Mouse (Mus musculus) effector memory CD4-positive, alpha-beta T cell, adult 7 months (primary cell): ENCODE results near the gene Hps6. TPM values are rescaled to one million over a fixed set of nuclear protein-coding genes. Genes with fewer than 3 reads are reported as not detected.

ENCODE experiments used
- polyA plus RNA-seq: library from polyadenylated mRNA; unstranded; fragments of 100-300 nt; shearing (Covaris generic); gene quantifications from one replicate; pipeline ENCODE4 v1.2.1, GENCODE M21; 2017

Hps6 gene
- 9.2 TPM for polyA plus RNA-seq

DNA sequence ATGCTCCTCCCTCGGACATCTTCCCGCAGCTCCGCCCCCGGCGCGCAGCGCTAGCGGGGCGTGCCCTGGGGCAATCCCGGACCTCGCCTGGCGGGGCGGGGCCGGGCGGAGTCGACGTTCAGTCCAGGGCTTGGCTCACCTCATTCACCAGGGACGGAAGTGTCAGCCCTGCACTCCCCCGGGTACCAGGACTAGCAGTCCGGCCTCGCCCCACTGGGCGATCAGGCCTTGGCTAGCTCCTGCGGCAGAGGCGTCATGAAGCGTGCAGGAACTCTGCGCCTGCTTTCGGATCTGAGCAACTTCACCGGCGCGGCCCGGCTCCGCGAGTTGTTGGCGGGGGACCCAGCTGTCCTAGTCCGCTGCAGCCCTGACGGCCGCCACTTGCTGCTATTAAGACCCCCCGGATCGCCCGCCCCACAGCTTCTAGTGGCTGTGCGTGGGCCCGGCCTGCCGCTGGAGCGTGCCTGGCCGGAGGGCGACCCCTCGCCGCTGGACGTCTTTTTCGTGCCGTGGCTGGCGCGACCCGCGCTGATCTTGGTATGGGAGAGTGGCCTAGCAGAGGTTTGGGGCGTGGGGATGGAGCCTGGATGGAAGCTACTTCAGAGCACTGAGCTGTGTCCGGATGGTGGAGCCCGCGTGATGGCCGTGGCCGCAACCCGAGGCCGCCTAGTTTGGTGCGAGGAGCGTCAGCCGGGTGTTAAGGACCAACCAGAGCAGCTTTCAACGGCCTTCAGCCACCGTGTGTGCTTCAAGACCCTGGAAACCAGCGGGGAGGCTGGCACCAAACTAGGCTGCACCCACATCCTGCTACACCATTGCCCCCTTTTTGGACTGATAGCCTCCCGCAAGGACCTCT lies at the start of gene Hps6:
Hps6 (plus strand) TSS at position 138 of the 856 bp plus-strand sequence.

DNA sequence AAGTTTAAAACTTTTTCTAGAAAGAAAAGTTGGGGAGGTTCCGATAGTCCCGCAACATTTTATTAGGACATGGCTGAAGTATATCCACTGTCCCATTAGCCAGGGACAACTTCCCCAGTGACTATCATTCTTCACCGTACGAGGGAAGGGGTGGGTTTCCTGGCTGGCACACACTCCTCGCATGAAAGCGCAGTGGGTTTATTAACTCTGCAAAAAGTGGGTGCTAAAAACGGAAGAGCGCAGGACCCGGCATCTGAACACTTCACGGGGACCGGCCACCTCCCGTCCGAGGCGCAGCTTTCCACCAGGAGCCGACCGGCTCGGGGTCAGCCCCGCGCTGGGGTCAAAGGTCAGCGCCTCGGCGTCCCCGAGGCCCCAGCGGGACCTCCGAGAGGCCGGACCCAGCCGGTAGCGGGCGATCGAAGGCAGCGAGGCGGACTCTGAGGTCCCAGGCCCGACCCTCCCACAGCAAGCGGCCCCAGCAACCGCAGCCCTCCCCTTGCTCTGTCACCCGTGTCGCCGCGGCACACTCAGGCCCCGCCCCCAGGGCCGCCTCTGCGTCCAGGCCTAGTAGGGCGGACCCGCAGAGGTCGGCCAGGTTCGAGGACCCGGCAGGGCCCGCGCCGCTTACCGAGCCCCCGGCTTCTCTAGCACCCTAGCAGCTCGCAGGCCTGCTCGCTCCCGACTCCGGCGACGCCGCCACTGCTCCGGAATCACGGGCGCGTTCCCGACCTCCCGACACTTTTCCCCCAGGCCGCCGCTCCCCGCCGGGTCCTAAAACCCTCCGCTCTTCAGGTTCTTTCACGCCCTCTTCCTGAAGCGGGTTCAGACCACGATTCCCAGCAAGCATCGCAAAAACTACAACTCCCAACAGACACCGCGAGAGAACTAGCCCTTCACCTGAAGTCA lies 5.3 kb upstream of the Hps6 start, which contains the start of gene Armh3:
Armh3 (minus strand) TSS at position 704 of the 909 bp plus-strand sequence.

DNA sequence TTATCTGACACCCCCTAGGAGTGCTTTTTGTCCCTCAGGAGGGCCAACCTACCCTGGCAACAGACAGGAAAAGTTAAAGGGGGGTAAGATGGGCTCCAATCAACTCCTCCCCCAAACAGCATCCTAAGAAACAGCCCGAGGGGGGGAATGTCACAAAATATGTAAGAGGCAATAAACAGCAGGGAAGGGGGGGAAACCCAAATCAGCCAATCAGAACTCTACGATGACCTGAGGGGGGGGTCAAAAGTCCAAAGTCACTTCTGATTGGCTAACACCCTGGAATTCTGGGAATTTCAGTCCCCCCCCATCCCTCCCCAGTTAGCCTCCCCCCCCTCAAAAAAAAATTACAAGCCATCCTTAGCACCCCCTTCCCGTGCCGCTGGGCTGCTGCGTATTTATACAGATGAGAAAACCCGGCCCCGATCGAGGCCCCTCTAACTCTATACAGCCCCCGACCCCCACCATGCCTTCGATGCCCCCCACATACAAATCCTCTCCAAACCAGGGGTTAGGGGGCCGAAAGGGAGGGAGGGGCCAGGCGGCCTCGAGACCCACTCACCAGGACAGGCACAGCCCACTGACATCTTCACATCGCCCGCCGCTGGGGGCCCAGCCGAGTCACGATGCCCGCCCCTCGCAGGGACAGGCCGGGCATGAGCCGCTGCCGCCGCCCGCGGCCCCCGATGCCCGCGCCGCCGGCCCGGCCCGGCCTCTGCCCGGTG lies 41.1 kb downstream of the Hps6 start, which contains the start of gene Pprc1:
Pprc1 (plus strand) TSS at position 616 of the 722 bp plus-strand sequence.

DNA sequence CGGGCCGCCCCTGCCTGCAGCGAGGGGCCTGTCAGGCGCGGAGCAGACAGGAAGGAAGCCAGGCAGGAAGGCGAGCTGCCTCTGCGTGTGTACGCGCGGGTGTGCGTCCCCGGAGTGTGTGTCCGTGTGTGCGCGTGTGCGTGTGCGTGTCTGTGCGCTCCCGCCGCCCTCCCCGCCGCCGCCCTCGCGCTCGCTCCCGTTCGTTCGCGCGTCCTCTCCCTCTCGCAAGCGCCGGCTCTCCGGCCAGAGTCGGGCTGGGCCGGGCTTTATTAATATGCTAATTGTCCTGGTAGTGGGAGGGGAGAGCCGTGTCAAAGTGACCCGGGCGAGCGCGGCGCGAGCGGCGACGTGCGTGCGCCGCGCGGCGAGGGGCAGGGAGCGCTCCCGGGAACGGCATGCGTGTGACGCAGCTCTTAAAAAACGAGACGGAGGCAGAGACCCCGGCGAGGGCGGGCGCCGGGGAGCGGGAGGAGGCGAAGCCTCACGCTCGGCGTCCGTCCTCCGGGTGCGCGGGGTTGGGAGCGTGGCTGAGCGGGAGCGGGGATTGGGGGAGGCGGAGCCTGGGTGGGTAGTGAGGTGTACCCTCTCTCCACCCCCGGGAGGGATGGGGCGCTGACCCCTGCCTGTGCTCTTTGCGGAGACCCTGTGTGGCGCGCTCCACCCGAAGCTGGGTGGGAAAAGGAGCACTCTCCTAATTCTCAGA lies 41.8 kb downstream of the Hps6 start, which contains the start of gene Ldb1:
Ldb1 (minus strand) TSS at position 222 of the 703 bp plus-strand sequence.

Other genes with a start within 250 kb of the Hps6 start
- 339 TPM for gene Mgea5, start 219.7 kb upstream of the Hps6 start, polyA plus RNA-seq
- gene Kcnip2, start 187.4 kb upstream of the Hps6 start, polyA plus RNA-seq = 5.4 TPM
- 10.4 TPM for gene Armh3, start 5.0 kb upstream of the Hps6 start, polyA plus RNA-seq
- 60.0 TPM for gene Pprc1, start 41.4 kb downstream of the Hps6 start, polyA plus RNA-seq
- 254 TPM for gene Ldb1, start 41.7 kb downstream of the Hps6 start, polyA plus RNA-seq
- 84.9 TPM for gene Nolc1, start 72.4 kb downstream of the Hps6 start, polyA plus RNA-seq
- gene Elovl3, start 128.4 kb downstream of the Hps6 start, polyA plus RNA-seq = not detected
- not detected for gene Pitx3, start 144.8 kb downstream of the Hps6 start, polyA plus RNA-seq
- gene Gbf1, start 149.0 kb downstream of the Hps6 start, polyA plus RNA-seq = 63.0 TPM